Mouse (Mus musculus) embryonic facial prominence, embryonic 12.5 days (tissue): ENCODE measurements around the gene Poc1a. TPM values are rescaled to one million over a fixed set of nuclear protein-coding genes. Genes with fewer than 3 reads are reported as not detected.

Source experiments
- ATAC-seq: fragments of 200-750 bp; cut with Nextera tagmentation; 2 replicates; pipeline ENCODE4 v1.8.0; 2017; ENCODE audit not compliant: insufficient number of reproducible peaks, insufficient read depth, low FRiP score, low TSS enrichment
- H3K27ac ChIP-seq: fragments of 300-500 bp; sonication (generic); 2 replicates; pipeline ENCODE4 v1.5.1; 2016; ENCODE audit warnings: mild to moderate bottlenecking
- H3K27me3 ChIP-seq: fragments of 300-500 bp; sonication (generic); 2 replicates; pipeline ENCODE4 v1.6.1; 2016; ENCODE audit warnings: mild to moderate bottlenecking, moderate library complexity
- H3K36me3 ChIP-seq: fragments of 300-500 bp; sonication (generic); 2 replicates; pipeline ENCODE4 v1.6.1; 2016; ENCODE audit warnings: mild to moderate bottlenecking
- H3K4me1 ChIP-seq: fragments of 300-500 bp; sonication (generic); 2 replicates; pipeline ENCODE4 v1.6.1; 2016
- H3K4me2 ChIP-seq: fragments of 300-500 bp; sonication (generic); replicated peaks from 2 replicates; pipeline ENCODE4 v1.6.1; 2016; ENCODE audit warnings: mild to moderate bottlenecking, moderate library complexity
- H3K4me3 ChIP-seq: fragments of 300-500 bp; sonication (generic); 2 replicates; pipeline ENCODE4 v1.5.1; 2016; ENCODE audit warnings: mild to moderate bottlenecking
- H3K9ac ChIP-seq: fragments of 300-500 bp; sonication (generic); 2 replicates; pipeline ENCODE4 v1.6.1; 2016; ENCODE audit warnings: mild to moderate bottlenecking, moderate library complexity
- H3K9me3 ChIP-seq: fragments of 300-500 bp; sonication (generic); 2 replicates; pipeline ENCODE4 v1.6.1; 2016; ENCODE audit warnings: mild to moderate bottlenecking, moderate library complexity
- WGBS: fragments of 180-500 bp; shearing (Covaris S2); methylation state at CpG from one replicate; pipeline ENCODE4 v1.1.7; 2016; 5-methylcytosine and 5-hydroxymethylcytosine counted together
- polyA plus RNA-seq: library from polyadenylated mRNA; unstranded; fragments of >200 nt; fragmentation: Nextera tagmentation; extraction: Ambion mirVana; gene quantifications from 2 replicates; pipeline ENCODE4 v1.2.1, GENCODE M21; 2016

Gene Poc1a
- polyA plus RNA-seq, 1 experiment from 2014 or later, result 27.9 TPM

- no peak overlapping the region for H3K9ac ChIP-seq
- no peak overlapping the region for H3K4me2 ChIP-seq
- H3K9me3 ChIP-seq, result no peaks in the 10 kb centered on the region
- 69% methylated on average over 4 of the region's 4 CpGs for WGBS
- H3K27me3 ChIP-seq, result no peaks in the 10 kb centered on the region
- ATAC-seq, result no peak
- H3K4me3 ChIP-seq, result no peak overlapping the region
- peaks cover 38% of the 10 kb centered on the region for H3K36me3 ChIP-seq
- peaks cover under 1% of the 10 kb centered on the region; the same call in 1 of the 2 replicates for H3K4me1 ChIP-seq
- no peak overlapping the region for H3K27ac ChIP-seq
These were observed 6.3 kb downstream of the Poc1a start for GRCm38 (mm10) chr9:106287165-106287564.

DNA sequence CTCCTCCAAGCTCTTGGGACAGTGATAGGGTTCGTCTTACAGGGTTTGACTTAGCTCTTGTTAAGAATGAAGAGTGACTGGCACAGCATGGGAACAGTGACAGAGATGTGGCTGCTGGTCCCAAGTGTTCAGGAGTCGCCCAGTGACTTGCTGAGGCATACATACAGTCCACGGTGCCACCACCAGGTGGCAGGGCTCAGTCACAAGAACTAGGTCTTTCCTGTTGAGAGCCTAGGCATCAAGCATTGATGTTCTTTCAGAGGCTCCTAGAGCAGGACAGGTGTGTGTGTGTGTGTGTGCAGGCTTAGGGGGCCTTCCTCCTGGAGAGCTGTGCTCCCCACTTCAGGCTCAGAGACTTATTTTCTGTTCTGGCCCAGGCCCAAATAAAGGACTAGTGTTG lies 8.0 kb downstream of the Poc1a start:
- Histone ChIP-seq H3K4me3 (no peak overlapping the region), H3K9ac (no peak overlapping the region), H3K4me2 (no peak overlapping the region), H3K4me1 (no peaks in the 10 kb centered on the region), H3K27ac (no peak overlapping the region), H3K9me3 (no peaks in the 10 kb centered on the region), H3K36me3 (peaks cover 38% of the 10 kb centered on the region), H3K27me3 (no peaks in the 10 kb centered on the region)
- 22% methylated on average over 3 of the region's 3 CpGs for WGBS
- 0 out of 2 replicates have a peak, but pooled peaks have one; percentile 29 for ATAC-seq

DNA sequence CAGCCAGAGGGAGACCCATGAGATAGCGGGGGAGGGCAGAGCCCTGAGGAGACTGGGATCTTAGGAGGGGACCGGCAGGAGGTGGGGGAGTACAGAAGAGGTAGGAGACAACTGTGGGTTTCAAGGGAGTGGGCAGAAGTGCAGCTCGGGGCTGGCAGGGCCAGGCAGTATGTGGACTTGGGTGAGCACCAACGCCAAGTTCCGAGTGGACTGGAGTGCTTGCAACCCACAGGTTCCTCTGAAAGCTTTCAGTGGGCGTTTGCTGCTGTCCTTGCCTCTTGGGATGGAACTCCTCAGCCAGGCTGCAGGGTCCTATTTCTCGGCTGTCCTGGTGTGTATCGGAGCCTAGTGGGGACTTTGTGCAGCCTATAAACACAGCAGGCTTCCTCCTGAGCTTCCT lies 9.0 kb downstream of the Poc1a start:
- peaks cover 36% of the 10 kb centered on the region for H3K36me3 ChIP-seq
- H3K4me1 ChIP-seq, result no peaks in the 10 kb centered on the region
- 85% methylated on average over 8 of the region's 8 CpGs for WGBS
- H3K4me3 ChIP-seq, result no peak overlapping the region
- H3K9ac ChIP-seq, result no peak overlapping the region
- no peaks in the 10 kb centered on the region for H3K27me3 ChIP-seq
- ATAC-seq, result no peak
- H3K27ac ChIP-seq, result no peak overlapping the region
- H3K4me2 ChIP-seq, result no peak overlapping the region
- H3K9me3 ChIP-seq, result no peaks in the 10 kb centered on the region

GRCm38 (mm10) chr9:106290636-106291122 lies 9.8 kb downstream of the Poc1a start:
- no peaks in the 10 kb centered on the region for H3K9me3 ChIP-seq
- H3K36me3 ChIP-seq, result peaks cover 39% of the 10 kb centered on the region
- H3K27ac ChIP-seq, result no peak overlapping the region
- H3K4me3 ChIP-seq, result no peak overlapping the region
- no peaks in the 10 kb centered on the region for H3K4me1 ChIP-seq
- ATAC-seq, result no peak
- H3K27me3 ChIP-seq, result no peaks in the 10 kb centered on the region
- WGBS, result 87% methylated on average over 17 of the region's 17 CpGs
- H3K4me2 ChIP-seq, result no peak overlapping the region
- H3K9ac ChIP-seq, result no peak overlapping the region

DNA sequence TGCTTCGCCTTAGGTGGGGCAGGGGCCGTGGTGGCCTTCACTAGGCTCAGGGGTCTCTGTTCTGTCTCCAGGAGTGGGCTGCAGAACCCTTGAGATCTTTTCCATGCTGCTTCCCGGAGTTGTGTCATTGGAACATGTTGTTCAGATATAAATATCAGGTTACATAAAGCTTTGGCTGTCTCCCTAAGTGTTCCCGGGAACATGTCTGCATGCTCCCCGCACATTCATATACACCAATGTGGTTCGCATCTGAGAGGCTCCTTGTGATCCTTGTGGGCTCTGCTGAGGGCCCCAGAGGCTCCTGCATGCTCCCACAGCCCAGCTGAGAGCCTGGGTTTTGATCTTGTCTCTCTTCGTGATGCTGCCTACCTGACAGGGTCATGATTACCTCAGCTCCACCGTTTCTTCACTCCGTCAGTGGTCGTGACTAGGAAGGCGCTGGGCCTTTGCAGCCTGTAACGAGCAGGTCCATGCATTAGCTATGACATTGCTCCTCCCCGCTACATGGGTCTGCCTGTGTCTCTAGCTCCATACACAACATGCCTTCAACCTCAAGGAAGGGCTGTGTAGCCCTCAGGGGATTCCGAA lies 12.8 kb downstream of the Poc1a start:
- Histone ChIP-seq H3K36me3 (peaks cover 33% of the 10 kb centered on the region), H3K9ac (peak overlapping the region; percentile 1; the same call in 1 of the 2 replicates), H3K4me2 (no peak overlapping the region), H3K9me3 (no peaks in the 10 kb centered on the region), H3K4me1 (no peaks in the 10 kb centered on the region), H3K27me3 (no peaks in the 10 kb centered on the region), H3K4me3 (no peak overlapping the region), H3K27ac (no peak overlapping the region)
- ATAC-seq, result no peak
- 84% methylated on average over 14 of the region's 14 CpGs for WGBS

DNA sequence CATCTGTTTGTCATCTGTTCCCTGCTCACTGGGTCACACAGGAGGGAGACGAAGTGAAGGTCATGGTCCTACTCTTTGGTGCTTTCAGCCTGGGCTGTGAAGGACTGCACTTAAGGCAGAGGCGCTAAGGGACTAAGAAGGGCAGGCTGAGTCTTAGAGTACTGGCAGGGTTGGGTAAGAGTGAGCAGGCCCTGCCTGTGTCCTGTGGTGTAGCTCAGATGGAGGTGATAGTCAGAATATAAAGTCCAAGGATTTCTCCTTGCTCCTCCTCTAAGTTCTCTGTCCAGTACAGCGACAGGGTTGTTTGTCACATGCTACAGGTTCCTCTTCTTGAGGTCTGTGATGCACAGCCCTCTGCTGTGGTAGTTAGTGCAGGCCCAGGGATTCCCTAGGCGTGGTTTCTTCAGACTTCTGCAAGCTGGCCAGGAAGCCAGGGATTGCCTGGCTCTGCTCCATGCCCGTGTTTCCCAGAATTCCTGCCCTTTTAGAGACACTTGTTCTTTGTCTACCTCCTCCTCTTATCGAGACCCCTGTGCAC lies 15.8 kb downstream of the Poc1a start:
- no peaks in the 10 kb centered on the region for H3K27me3 ChIP-seq
- WGBS, result 79% methylated on average over 6 of the region's 6 CpGs
- H3K4me3 ChIP-seq, result no peak overlapping the region
- no peak overlapping the region for H3K9ac ChIP-seq
- no peaks in the 10 kb centered on the region for H3K9me3 ChIP-seq
- H3K36me3 ChIP-seq, result peaks cover 30% of the 10 kb centered on the region
- no peaks in the 10 kb centered on the region; the same call in 1 of the 2 replicates for H3K4me1 ChIP-seq
- H3K4me2 ChIP-seq, result no peak overlapping the region
- no peak for ATAC-seq
- no peak overlapping the region for H3K27ac ChIP-seq

DNA sequence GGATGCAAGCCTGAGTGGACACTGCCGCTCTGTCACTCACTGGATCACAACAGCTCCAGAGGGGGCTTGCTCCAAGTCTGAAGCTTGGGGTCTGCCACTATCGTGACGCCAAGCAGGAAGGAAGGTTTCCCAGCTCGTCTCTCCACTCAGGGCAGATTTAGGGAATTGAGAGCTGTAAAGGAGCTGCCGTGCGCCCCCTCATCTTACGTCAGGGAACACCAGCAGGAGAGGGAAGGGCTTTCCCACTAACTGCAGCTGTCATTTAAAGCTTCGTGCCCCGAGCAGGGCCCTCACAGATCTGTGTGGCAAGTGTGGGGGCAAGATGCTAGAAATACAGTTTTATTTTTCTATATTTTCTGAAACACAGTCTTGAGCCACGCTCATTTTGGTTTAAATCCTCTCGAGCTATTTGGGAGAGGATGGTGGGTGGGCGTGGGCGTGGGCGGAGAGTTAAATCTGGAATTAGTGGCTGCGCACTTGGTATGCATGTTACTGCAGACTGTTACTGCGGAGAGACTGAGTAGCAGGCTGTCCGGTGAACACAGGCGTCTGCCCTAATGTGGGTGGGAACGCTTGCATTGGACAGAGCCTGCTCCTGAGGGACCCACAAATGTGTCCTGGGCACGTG lies 19.4 kb downstream of the Poc1a start:
- no peak overlapping the region for H3K4me3 ChIP-seq
- WGBS, result 78% methylated on average over 20 of the region's 20 CpGs
- H3K9me3 ChIP-seq, result no peaks in the 10 kb centered on the region
- H3K9ac ChIP-seq, result no peak overlapping the region
- H3K27me3 ChIP-seq, result no peaks in the 10 kb centered on the region
- H3K4me2 ChIP-seq, result no peak overlapping the region
- no peak overlapping the region for H3K27ac ChIP-seq
- no peak for ATAC-seq
- no peaks in the 10 kb centered on the region; the same call in 1 of the 2 replicates for H3K4me1 ChIP-seq
- H3K36me3 ChIP-seq, result peaks cover 23% of the 10 kb centered on the region

GRCm38 (mm10) chr9:106300949-106301348 lies 20.1 kb downstream of the Poc1a start:
- no peaks in the 10 kb centered on the region for H3K27me3 ChIP-seq
- H3K9me3 ChIP-seq, result no peaks in the 10 kb centered on the region
- no peak overlapping the region for H3K27ac ChIP-seq
- H3K4me2 ChIP-seq, result no peak overlapping the region
- no peak for ATAC-seq
- peaks cover 18% of the 10 kb centered on the region for H3K36me3 ChIP-seq
- WGBS, result 68% methylated on average over 6 of the region's 6 CpGs
- no peak overlapping the region for H3K9ac ChIP-seq
- H3K4me1 ChIP-seq, result no peaks in the 10 kb centered on the region; the same call in 1 of the 2 replicates
- H3K4me3 ChIP-seq, result no peak overlapping the region

DNA sequence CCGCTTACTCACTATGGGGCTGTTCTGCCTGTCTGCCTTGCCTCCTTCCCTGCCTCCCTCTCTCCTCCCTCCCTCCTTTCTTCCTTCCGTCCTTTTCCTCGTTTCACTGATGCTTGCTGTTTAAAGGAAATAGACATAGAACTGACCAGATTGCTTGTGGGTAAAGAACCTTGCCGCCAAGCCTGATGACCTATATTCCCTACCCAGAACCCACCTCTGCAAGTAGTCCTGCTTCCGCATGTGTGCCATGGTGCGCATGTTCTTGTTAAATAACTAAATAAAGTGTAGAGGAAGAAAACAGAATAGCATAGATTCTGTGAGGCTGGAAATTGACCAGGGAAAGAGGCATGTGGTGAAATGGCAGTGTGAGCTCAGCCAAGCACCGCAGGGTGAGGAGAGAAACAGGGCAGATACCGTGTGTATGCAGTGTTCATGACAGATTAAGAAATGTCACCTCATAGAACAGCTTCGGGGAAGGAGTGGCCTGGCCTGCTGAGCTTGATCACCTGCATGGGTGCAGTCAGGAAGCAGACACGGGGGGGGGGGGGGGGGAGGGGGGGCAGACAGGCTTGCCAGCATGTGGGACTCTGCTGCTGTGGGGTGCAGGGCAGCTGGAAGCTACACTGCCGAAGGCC lies 20.7 kb downstream of the Poc1a start:
- H3K9me3 ChIP-seq, result no peaks in the 10 kb centered on the region
- H3K27ac ChIP-seq, result no peak overlapping the region
- H3K4me1 ChIP-seq, result no peaks in the 10 kb centered on the region; the same call in 1 of the 2 replicates
- ATAC-seq, result no peak
- H3K9ac ChIP-seq, result no peak overlapping the region
- no peak overlapping the region for H3K4me2 ChIP-seq
- no peak overlapping the region for H3K4me3 ChIP-seq
- no peaks in the 10 kb centered on the region for H3K27me3 ChIP-seq
- peaks cover 11% of the 10 kb centered on the region; the same call in 1 of the 2 replicates for H3K36me3 ChIP-seq
- 72% methylated on average over 11 of the region's 11 CpGs for WGBS

DNA sequence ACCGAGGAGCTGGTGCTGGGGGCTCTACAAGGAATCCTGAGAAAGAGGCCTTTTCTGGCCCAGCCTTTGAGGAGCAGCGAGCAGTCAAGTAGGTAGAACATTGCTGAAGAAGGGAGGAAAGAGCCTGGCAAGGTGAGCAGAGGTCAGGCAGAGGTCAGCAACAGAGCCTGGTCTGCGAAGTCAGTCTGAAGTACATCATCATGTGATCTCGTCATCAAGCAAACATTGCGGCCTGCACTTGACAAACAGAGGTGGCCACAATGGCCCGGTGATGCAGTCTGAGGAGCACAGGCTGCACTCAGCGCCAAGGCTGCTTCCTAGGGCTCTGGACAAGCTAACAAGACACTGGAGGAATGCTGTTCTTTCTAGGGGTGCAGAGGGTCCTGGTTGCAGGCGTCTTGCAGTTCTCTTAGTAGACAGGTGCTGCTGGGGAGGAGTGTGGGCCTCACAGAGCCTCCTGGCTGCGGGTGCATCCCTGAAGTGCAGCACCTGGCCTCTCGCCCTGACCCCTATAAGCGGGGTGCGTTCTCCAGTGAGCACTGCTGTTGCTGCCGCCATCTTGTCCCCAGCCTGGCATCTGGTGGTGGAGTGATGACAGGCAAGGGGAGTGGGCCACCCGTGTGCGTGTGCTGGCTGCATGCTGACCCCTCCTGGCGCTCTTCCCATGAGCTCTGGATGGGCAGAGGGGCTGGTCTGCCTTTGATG lies 21.7 kb downstream of the Poc1a start:
- 84% methylated on average over 16 of the region's 16 CpGs for WGBS
- H3K4me3 ChIP-seq, result no peak overlapping the region

GRCm38 (mm10) chr9:106303460-106303960 lies 22.6 kb downstream of the Poc1a start:
- Histone ChIP-seq H3K9ac (no peak overlapping the region), H3K27me3 (no peaks in the 10 kb centered on the region), H3K4me3 (no peak overlapping the region), H3K27ac (no peak overlapping the region), H3K4me2 (no peak overlapping the region), H3K4me1 (no peaks in the 10 kb centered on the region; the same call in 1 of the 2 replicates), H3K9me3 (no peaks in the 10 kb centered on the region), H3K36me3 (0 out of 2 replicates have a peak, but pooled peaks cover under 1% of the 10 kb centered on the region)
- ATAC-seq, result no peak
- WGBS, result 82% methylated on average over 6 of the region's 6 CpGs

More for the DNA sequence above, 21.7 kb downstream of the Poc1a start:
- Histone ChIP-seq H3K27ac (no peak overlapping the region), H3K4me1 (no peaks in the 10 kb centered on the region; the same call in 1 of the 2 replicates), H3K4me2 (no peak overlapping the region), H3K27me3 (no peaks in the 10 kb centered on the region), H3K36me3 (peaks cover 5% of the 10 kb centered on the region; the same call in 1 of the 2 replicates), H3K9me3 (no peaks in the 10 kb centered on the region), H3K9ac (no peak overlapping the region)
- no peak for ATAC-seq
